Mouse (Mus musculus): Measurements from ENCODE around the gene Sgms1.

DNA sequence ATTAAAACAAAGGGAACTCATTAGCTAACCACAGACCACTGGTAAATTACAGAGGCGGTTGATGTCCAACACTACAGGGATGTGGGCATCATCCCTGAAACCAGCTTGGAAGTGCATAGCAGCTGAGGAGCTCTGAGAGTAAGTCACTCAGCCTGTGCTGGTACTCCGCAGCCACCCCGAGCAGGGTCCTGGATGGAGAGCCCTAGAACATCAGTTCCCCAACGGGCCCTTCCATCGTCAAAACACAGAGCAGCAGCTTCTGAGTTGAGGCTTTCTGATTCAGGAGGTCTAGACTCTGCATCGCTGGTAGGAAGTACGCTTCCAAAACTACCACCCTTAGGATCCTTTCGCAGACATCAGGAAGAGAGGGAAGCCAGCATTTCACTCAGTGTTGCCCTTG, 5.8 kb downstream of the Sgms1 start:
- TF ChIP-seq CTCF (conservative IDR thresholded peaks at IDR 0.05; ENCODE audit: insufficient read depth, insufficient read length, low read depth, low read length) (no peak), POLR2A (IDR thresholded peaks at IDR 0.05; ENCODE audit: low read depth, low read length) (no peak)
